Mouse (Mus musculus): ENCODE measurements around the gene Lcn11.

The Lcn11 gene

GRCm38 (mm10) chr2:25828344-25828947, 51.6 kb downstream of the Lcn11 start:
- DNase-seq (ENCODE audit: low spot score): no peak

All from adipocyte (in vitro differentiated cells).